Mouse (Mus musculus) megakaryocyte, embryonic 14.5 days (primary cell): ENCODE measurements around the gene Rhou.

ENCODE experiments used
- FLI1 ChIP-seq: IDR thresholded peaks from 2 replicates; pipeline ENCODE4 v1.6.1; 2012; ENCODE audit warnings: low read length, inconsistent platforms, mixed read lengths
- GATA1 ChIP-seq: IDR thresholded peaks from 3 replicates; pipeline ENCODE4 v1.6.1; 2012; ENCODE audit warnings: mixed read lengths, low read length, inconsistent platforms, borderline replicate concordance

- TF ChIP-seq GATA1: no peak
- TF ChIP-seq FLI1: no peak
Measured at GRCm38 (mm10) chr8:123625717-123626116, 28.0 kb upstream of the Rhou start.
